8 mouse cellular contexts compared by ENCODE assay signal in genomic region chr10:122792021-122792966, GRCm38 (mm10).
DNase-seq lines count a peak whose midpoint lies in the region; ATAC-seq lines count a peak whose summit lies in the region.

No protein-coding gene starts in this region.

- peak overlapping the region; percentile 53 for H3K4me3 ChIP-seq in erythroblast, embryonic 14.5 days (replicated peaks)
- peak overlapping the region; percentile 11; the same call in 1 of the 2 replicates for H3K4me3 ChIP-seq in hindbrain, embryonic 14.5 days (replicated peaks; ENCODE audit: low read length)

- WGBS in hindbrain, embryonic 14.5 days, result 4% methylated on average over 21 of the region's 21 CpGs

- peak overlapping the region; percentile 44 for H3K4me2 ChIP-seq in hindbrain, embryonic 14.5 days (replicated peaks)

- peak; percentile 63 for DNase-seq in retina, postnatal 1 day
- no peak for DNase-seq in retina, embryonic 14.5 days (ENCODE audit: low spot score)
- no peak for DNase-seq in hindbrain, embryonic 14.5 days (ENCODE audit: low spot score)
- peak; percentile 52 for DNase-seq in thymus, postnatal 4 days
- DNase-seq in spleen, postnatal 10 days (ENCODE audit: low spot score in 2 of 2), result no peak
- no peak for DNase-seq in spleen, postnatal 14 days (ENCODE audit: low spot score in 2 of 2)

- peaks cover 23% of the 10 kb centered on the region for H3K4me1 ChIP-seq in erythroblast, embryonic 14.5 days (ENCODE audit: control insufficient read depth)
- peaks cover 15% of the 10 kb centered on the region; the same call in 1 of the 2 replicates for H3K4me1 ChIP-seq in hindbrain, embryonic 14.5 days (replicated peaks; ENCODE audit: control insufficient read depth, insufficient read depth, low read length)

- ATAC-seq in hindbrain, embryonic 14.5 days (ENCODE audit: low FRiP score), result peak; percentile 60
- ATAC-seq in megakaryocyte-erythroid progenitor cell, adult 5-6 weeks (replicated peaks; ENCODE audit: low FRiP score, low TSS enrichment, poor library complexity, severe bottlenecking), result peak; percentile 53

- H3K27me3 ChIP-seq in erythroblast, embryonic 14.5 days (ENCODE audit: control insufficient read depth), result no peaks in the 10 kb centered on the region
- no peaks in the 10 kb centered on the region for H3K27me3 ChIP-seq in hindbrain, embryonic 14.5 days (ENCODE audit: control insufficient read depth, insufficient read depth, low read length)

- H3K9me3 ChIP-seq in erythroblast, embryonic 14.5 days (ENCODE audit: control insufficient read depth, low read length), result no peaks in the 10 kb centered on the region
- H3K9me3 ChIP-seq in hindbrain, embryonic 14.5 days (ENCODE audit: control insufficient read depth, low read length), result no peaks in the 10 kb centered on the region

- no peaks in the 10 kb centered on the region for H3K36me3 ChIP-seq in erythroblast, embryonic 14.5 days (ENCODE audit: control insufficient read depth)
- H3K36me3 ChIP-seq in hindbrain, embryonic 14.5 days (replicated peaks; ENCODE audit: control insufficient read depth, insufficient read depth), result no peaks in the 10 kb centered on the region

- H3K27ac ChIP-seq in hindbrain, embryonic 14.5 days, result peak overlapping the region; percentile 49; the same call in 1 of the 2 replicates

- H3K9ac ChIP-seq in hindbrain, embryonic 14.5 days, result peak overlapping the region; percentile 43

Comparison
In these comparisons a context has a peak if more than half of its experiments do, and no peak if none do; other contexts are left out.
1. DNase-seq: peak in retina, postnatal 1 day (single experiment) and thymus, postnatal 4 days (single experiment); none in retina, embryonic 14.5 days (single experiment), hindbrain, embryonic 14.5 days (single experiment), spleen, postnatal 10 days (0 of 2) and spleen, postnatal 14 days (0 of 2).